Comparison of ENCODE assay signal across 28 mouse cellular contexts in the genomic region with DNA sequence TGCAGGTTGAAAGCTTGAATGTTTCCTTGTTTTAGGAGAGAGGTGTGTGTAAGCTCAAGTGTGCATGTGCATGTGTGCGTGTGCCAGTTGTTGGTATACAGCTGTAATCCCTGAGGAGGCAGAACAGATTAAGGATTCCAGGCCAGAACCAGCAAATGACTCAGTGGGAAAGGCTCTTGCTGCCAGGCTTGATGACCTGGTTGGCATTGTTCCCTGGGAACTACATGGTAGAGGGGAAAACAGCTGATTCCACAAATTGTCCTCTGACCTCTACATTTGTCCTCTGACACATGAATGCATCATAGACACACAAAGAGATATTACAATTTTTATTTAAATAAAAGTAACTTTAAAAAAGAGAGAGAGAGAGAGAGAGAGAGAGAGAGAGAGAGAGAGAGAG.
DNase-seq lines count a peak whose midpoint lies in the region; ATAC-seq and TF ChIP-seq lines count a peak whose summit lies in the region.
"Had no signal": no experiment of that assay in that cellular context is flagged by ENCODE, and none has a peak within 500 bp of the region (broad histone marks: within the 10 kb centered on the region; RNA-seq: fewer than 3 reads in every experiment).

No protein-coding gene starts in this region.

- no peak overlapping the region for H3K27ac ChIP-seq in forebrain, embryonic 13.5 days
- H3K27ac ChIP-seq in midbrain, postnatal 0 days (ENCODE audit: low read depth, low read length), result no peak overlapping the region
- no peak overlapping the region for H3K27ac ChIP-seq in hindbrain, embryonic 11.5 days (ENCODE audit: low read depth, low read length)
- H3K27ac ChIP-seq: forebrain, embryonic 15.5 days; hindbrain, embryonic 14.5 days; kidney, embryonic 15.5 days; liver, embryonic 14.5 days; midbrain, embryonic 10.5 days; neural tube, embryonic 12.5 days had no signal

- TF ChIP-seq CTCF in midbrain, postnatal 0 days (IDR thresholded peaks at IDR 0.05), result no peak

- no peak for ATAC-seq in forebrain, embryonic 13.5 days
- ATAC-seq in midbrain, postnatal 0 days (ENCODE audit: low FRiP score), result no peak
- ATAC-seq in hindbrain, embryonic 11.5 days (ENCODE audit: low FRiP score), result no peak
- ATAC-seq: forebrain, embryonic 15.5 days; intestine, postnatal 0 days; midbrain, embryonic 16.5 days had no signal

- no peak overlapping the region for H3K4me2 ChIP-seq in forebrain, embryonic 13.5 days
- no peak overlapping the region for H3K4me2 ChIP-seq in midbrain, postnatal 0 days (ENCODE audit: low read depth, low read length, poor library complexity, severe bottlenecking)
- no peak overlapping the region for H3K4me2 ChIP-seq in hindbrain, embryonic 11.5 days (replicated peaks; ENCODE audit: low read depth, low read length)
- H3K4me2 ChIP-seq: forebrain, embryonic 15.5 days; heart, embryonic 11.5 days; hindbrain, embryonic 14.5 days; kidney, embryonic 15.5 days; lung, embryonic 14.5 days; neural tube, embryonic 12.5 days had no signal

- no peaks in the 10 kb centered on the region for H3K36me3 ChIP-seq in forebrain, embryonic 13.5 days (ENCODE audit: poor library complexity, severe bottlenecking)
- no peaks in the 10 kb centered on the region for H3K36me3 ChIP-seq in midbrain, postnatal 0 days (ENCODE audit: insufficient read depth, low read length)
- no peaks in the 10 kb centered on the region for H3K36me3 ChIP-seq in hindbrain, embryonic 11.5 days (ENCODE audit: control insufficient read depth, insufficient read depth, low read length)
- H3K36me3 ChIP-seq: forebrain, embryonic 15.5 days; kidney, embryonic 15.5 days; midbrain, embryonic 10.5 days; neural tube, embryonic 12.5 days had no signal

- no peak overlapping the region for H3K9ac ChIP-seq in forebrain, embryonic 13.5 days
- no peak overlapping the region for H3K9ac ChIP-seq in midbrain, postnatal 0 days (replicated peaks; ENCODE audit: low read length, poor library complexity, severe bottlenecking)
- no peak overlapping the region for H3K9ac ChIP-seq in hindbrain, embryonic 11.5 days (ENCODE audit: low read depth, low read length)
- H3K9ac ChIP-seq: forebrain, embryonic 15.5 days; hindbrain, embryonic 14.5 days; kidney, embryonic 15.5 days; liver, embryonic 14.5 days; lung, embryonic 14.5 days; neural tube, embryonic 12.5 days had no signal

- H3K4me1 ChIP-seq in forebrain, embryonic 13.5 days, result no peaks in the 10 kb centered on the region
- no peaks in the 10 kb centered on the region for H3K4me1 ChIP-seq in midbrain, postnatal 0 days (ENCODE audit: insufficient read depth, low read length)
- no peaks in the 10 kb centered on the region for H3K4me1 ChIP-seq in hindbrain, embryonic 11.5 days (replicated peaks; ENCODE audit: control insufficient read depth, insufficient read depth, low read length)
- H3K4me1 ChIP-seq: forebrain, embryonic 15.5 days; midbrain, embryonic 10.5 days; neural tube, embryonic 12.5 days had no signal

- H3K9me3 ChIP-seq in forebrain, embryonic 13.5 days (replicated peaks), result no peaks in the 10 kb centered on the region
- no peaks in the 10 kb centered on the region for H3K9me3 ChIP-seq in midbrain, postnatal 0 days (ENCODE audit: low read length)
- H3K9me3 ChIP-seq in hindbrain, embryonic 11.5 days (ENCODE audit: control insufficient read depth, low read length), result no peaks in the 10 kb centered on the region
- H3K9me3 ChIP-seq: forebrain, embryonic 15.5 days; kidney, embryonic 15.5 days; midbrain, embryonic 10.5 days; neural tube, embryonic 12.5 days had no signal

- H3K4me3 ChIP-seq in forebrain, embryonic 13.5 days, result no peak overlapping the region
- no peak overlapping the region for H3K4me3 ChIP-seq in midbrain, postnatal 0 days (ENCODE audit: low read depth, low read length)
- no peak overlapping the region for H3K4me3 ChIP-seq in hindbrain, embryonic 11.5 days (ENCODE audit: low read depth, low read length)
- H3K4me3 ChIP-seq: forebrain, embryonic 15.5 days; kidney, embryonic 15.5 days; midbrain, embryonic 10.5 days; myocyte; neural tube, embryonic 12.5 days had no signal

- DNase-seq in kidney, postnatal 25 days, result peak; percentile 14 to 30
- DNase-seq in kidney, adult 18-20 months, result no peak
- DNase-seq in Muller cell, postnatal 12 days (ENCODE audit: inconsistent ontology term), result peak; percentile 70
- peak; percentile 62 for DNase-seq in adrenal gland, postnatal 10 days
- DNase-seq in midbrain, postnatal 0 days (ENCODE audit: low spot score), result no peak
- DNase-seq in hindbrain, embryonic 11.5 days (ENCODE audit: low spot score), result no peak
- DNase-seq: gastrocnemius, postnatal 25 days; heart, adult 18-20 months; heart, postnatal 36 days; kidney, postnatal 36 days; layer of hippocampus, postnatal 36 days; left cerebral cortex, postnatal 4 days; lung, embryonic 14.5 days; lung, postnatal 14 days; right cerebral cortex, adult 18-20 months; spleen, adult 18-20 months; thymus, postnatal 25 days had no signal

- WGBS in forebrain, embryonic 13.5 days, result 100% methylated on average over 1 of the region's 1 CpGs
- 93% methylated on average over 1 of the region's 1 CpGs for WGBS in midbrain, postnatal 0 days
- WGBS in hindbrain, embryonic 11.5 days, result 91% methylated on average over 1 of the region's 1 CpGs

- no peaks in the 10 kb centered on the region for H3K27me3 ChIP-seq in forebrain, embryonic 13.5 days
- no peaks in the 10 kb centered on the region for H3K27me3 ChIP-seq in midbrain, postnatal 0 days (ENCODE audit: insufficient read depth, low read length)
- no peaks in the 10 kb centered on the region for H3K27me3 ChIP-seq in hindbrain, embryonic 11.5 days (ENCODE audit: control insufficient read depth, insufficient read depth, low read length)
- H3K27me3 ChIP-seq: forebrain, embryonic 15.5 days; kidney, embryonic 15.5 days; neural tube, embryonic 12.5 days had no signal

Comparison
In these comparisons a context has a peak if more than half of its experiments do, and no peak if none do; other contexts are left out.
1. DNase-seq: peak in kidney, postnatal 25 days (2 of 2), Muller cell, postnatal 12 days (single experiment) and adrenal gland, postnatal 10 days (single experiment); none in kidney, adult 18-20 months (single experiment), midbrain, postnatal 0 days (single experiment) and hindbrain, embryonic 11.5 days (single experiment).